Mouse (Mus musculus): ENCODE measurements around the gene Pcdh15. TPM values are rescaled to one million over a fixed set of nuclear protein-coding genes. Genes with fewer than 3 reads are reported as not detected.

Gene Pcdh15
- polyA plus RNA-seq, 1 experiment from 2014 or later: 1.00 TPM

- no peaks in the 10 kb centered on the region for H3K9me3 ChIP-seq (replicated peaks)
- H3K27ac ChIP-seq: no peak overlapping the region
- H3K4me3 ChIP-seq (replicated peaks): no peak overlapping the region
- H3K27me3 ChIP-seq: no peaks in the 10 kb centered on the region
- H3K4me1 ChIP-seq: no peaks in the 10 kb centered on the region
- 78% methylated on average over 1 of the region's 1 CpGs for WGBS
- H3K36me3 ChIP-seq: no peaks in the 10 kb centered on the region
- no peak overlapping the region for H3K9ac ChIP-seq
- ATAC-seq (replicated peaks; ENCODE audit: low FRiP score): no peak
- no peak overlapping the region for H3K4me2 ChIP-seq
These were observed 829.5 kb downstream of the Pcdh15 start for GRCm38 (mm10) chr10:73928672-73929071.

GRCm38 (mm10) chr10:73929718-73930117 lies 830.6 kb downstream of the Pcdh15 start:
- Histone ChIP-seq H3K4me2 (no peak overlapping the region), H3K27me3 (no peaks in the 10 kb centered on the region), H3K9ac (no peak overlapping the region), H3K4me3 (replicated peaks) (no peak overlapping the region), H3K4me1 (no peaks in the 10 kb centered on the region), H3K9me3 (replicated peaks) (no peaks in the 10 kb centered on the region), H3K36me3 (no peaks in the 10 kb centered on the region), H3K27ac (no peak overlapping the region)
- ATAC-seq (replicated peaks; ENCODE audit: low FRiP score): no peak
- 58% methylated on average over 5 of the region's 5 CpGs for WGBS

- H3K27me3 ChIP-seq: no peaks in the 10 kb centered on the region
- H3K4me1 ChIP-seq: no peaks in the 10 kb centered on the region
- no peak overlapping the region for H3K4me3 ChIP-seq (replicated peaks)
- no peaks in the 10 kb centered on the region for H3K36me3 ChIP-seq
- no peaks in the 10 kb centered on the region for H3K9me3 ChIP-seq (replicated peaks)
- H3K9ac ChIP-seq: no peak overlapping the region
- no peak overlapping the region for H3K4me2 ChIP-seq
- H3K27ac ChIP-seq: no peak overlapping the region
- no peak for ATAC-seq (replicated peaks; ENCODE audit: low FRiP score)
These were observed 832.0 kb downstream of the Pcdh15 start for GRCm38 (mm10) chr10:73931185-73931584.

DNA sequence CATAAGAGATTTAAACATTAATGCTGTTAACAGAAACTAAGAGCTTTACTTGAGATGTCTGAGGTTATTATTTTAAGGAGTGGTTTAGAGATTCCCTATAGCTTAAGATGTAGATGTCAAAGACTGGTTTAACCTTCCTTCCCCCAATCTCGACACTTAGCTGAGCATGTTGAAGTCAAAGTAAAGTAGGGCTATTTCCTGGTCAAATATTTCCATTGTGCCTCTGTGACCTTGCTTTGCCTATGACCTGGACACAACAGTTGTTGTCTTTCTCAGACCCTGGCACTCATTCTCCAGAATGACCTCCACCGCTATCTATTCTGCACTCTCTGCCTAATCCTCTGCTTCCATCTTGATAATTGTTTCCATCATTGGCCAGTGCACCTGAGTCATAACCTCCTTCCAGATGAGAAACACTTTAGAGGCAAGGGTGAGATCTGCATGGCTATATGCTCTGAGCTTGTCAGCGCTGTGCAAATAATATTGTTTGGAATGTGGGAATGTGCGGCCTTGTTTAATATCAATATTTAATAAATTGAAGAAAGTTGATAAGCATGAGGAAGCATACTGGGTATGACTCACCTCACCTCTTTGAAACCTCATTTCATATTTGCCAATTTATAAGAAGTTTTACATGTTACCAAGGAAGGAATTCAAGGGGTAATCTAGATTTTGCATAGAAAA lies 833.0 kb downstream of the Pcdh15 start:
- no peaks in the 10 kb centered on the region for H3K4me1 ChIP-seq
- no peak overlapping the region for H3K4me2 ChIP-seq
- no peak overlapping the region for H3K4me3 ChIP-seq (replicated peaks)
- no peak overlapping the region for H3K27ac ChIP-seq
- H3K9me3 ChIP-seq (replicated peaks): no peaks in the 10 kb centered on the region
- H3K27me3 ChIP-seq: no peaks in the 10 kb centered on the region
- no peak overlapping the region for H3K9ac ChIP-seq
- H3K36me3 ChIP-seq: no peaks in the 10 kb centered on the region
- ATAC-seq (replicated peaks; ENCODE audit: low FRiP score): no peak
- 93% methylated on average over 4 of the region's 4 CpGs for WGBS

- no peak overlapping the region for H3K27ac ChIP-seq
- H3K4me1 ChIP-seq: no peaks in the 10 kb centered on the region
- no peak overlapping the region for H3K9ac ChIP-seq
- no peaks in the 10 kb centered on the region for H3K36me3 ChIP-seq
- H3K27me3 ChIP-seq: no peaks in the 10 kb centered on the region
- H3K4me2 ChIP-seq: no peak overlapping the region
- no peaks in the 10 kb centered on the region for H3K9me3 ChIP-seq (replicated peaks)
- no peak for ATAC-seq (replicated peaks; ENCODE audit: low FRiP score)
- 73% methylated on average over 5 of the region's 5 CpGs for WGBS
- no peak overlapping the region for H3K4me3 ChIP-seq (replicated peaks)
These were observed 837.0 kb downstream of the Pcdh15 start for GRCm38 (mm10) chr10:73936121-73936520.

- ATAC-seq (replicated peaks; ENCODE audit: low FRiP score): no peak
- Histone ChIP-seq H3K4me1 (no peaks in the 10 kb centered on the region), H3K4me2 (no peak overlapping the region), H3K9ac (no peak overlapping the region), H3K27me3 (no peaks in the 10 kb centered on the region), H3K9me3 (replicated peaks) (no peaks in the 10 kb centered on the region), H3K4me3 (replicated peaks) (no peak overlapping the region), H3K27ac (no peak overlapping the region), H3K36me3 (no peaks in the 10 kb centered on the region)
- 75% methylated on average over 3 of the region's 3 CpGs for WGBS
These were observed 839.8 kb downstream of the Pcdh15 start for GRCm38 (mm10) chr10:73938989-73939388.

DNA sequence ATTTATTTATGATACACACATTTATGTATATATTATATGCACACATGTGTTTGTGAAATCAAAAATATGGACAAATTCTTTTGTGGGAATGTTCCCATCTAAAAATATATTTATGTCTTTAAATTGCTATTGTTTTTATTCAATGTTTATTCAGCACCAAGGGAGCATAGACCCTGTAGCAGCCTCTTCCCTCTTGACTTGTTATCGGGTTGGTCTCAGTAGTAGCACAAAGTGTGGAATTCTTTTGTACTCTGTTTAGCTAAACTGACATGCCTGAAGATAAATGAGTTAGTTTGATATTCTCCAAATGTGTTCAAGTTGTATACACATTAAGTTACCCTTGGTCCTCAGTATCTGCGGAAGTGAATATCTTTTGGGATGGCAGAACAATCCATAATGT lies 848.7 kb downstream of the Pcdh15 start:
- no peak overlapping the region for H3K4me2 ChIP-seq
- no peak for ATAC-seq (replicated peaks; ENCODE audit: low FRiP score)
- H3K27me3 ChIP-seq: no peaks in the 10 kb centered on the region
- 69% methylated on average over 2 of the region's 2 CpGs for WGBS
- H3K36me3 ChIP-seq: no peaks in the 10 kb centered on the region
- H3K4me1 ChIP-seq: no peaks in the 10 kb centered on the region
- no peak overlapping the region for H3K27ac ChIP-seq
- no peak overlapping the region for H3K4me3 ChIP-seq (replicated peaks)
- H3K9ac ChIP-seq: no peak overlapping the region
- H3K9me3 ChIP-seq (replicated peaks): no peaks in the 10 kb centered on the region

DNA sequence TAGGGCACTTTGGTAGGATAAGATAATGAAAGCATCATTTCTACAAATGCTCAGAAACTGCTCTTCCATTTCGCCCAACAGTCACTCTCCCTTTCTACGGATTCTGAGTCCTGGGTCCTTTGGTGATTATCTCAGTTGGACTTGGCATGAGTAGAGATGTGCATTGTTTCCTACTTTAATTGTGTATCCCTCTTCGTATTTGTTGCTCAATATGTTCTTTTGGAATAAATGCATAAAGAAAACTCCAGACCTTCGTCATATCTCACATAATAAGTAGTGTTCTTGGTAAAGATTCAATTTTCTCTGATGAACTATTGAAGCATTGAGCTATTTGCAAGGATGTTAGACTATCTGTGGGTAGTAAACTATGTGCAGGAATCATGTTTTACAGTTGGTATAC lies 854.2 kb downstream of the Pcdh15 start:
- no peak for ATAC-seq (replicated peaks; ENCODE audit: low FRiP score)
- H3K27ac ChIP-seq: no peak overlapping the region
- no peaks in the 10 kb centered on the region for H3K9me3 ChIP-seq (replicated peaks)
- no peak overlapping the region for H3K4me3 ChIP-seq (replicated peaks)
- 84% methylated on average over 4 of the region's 4 CpGs for whole genome bisulfite sequencing
- no peak overlapping the region for H3K4me2 ChIP-seq
- H3K4me1 ChIP-seq: no peaks in the 10 kb centered on the region
- no peaks in the 10 kb centered on the region for H3K27me3 ChIP-seq
- H3K9ac ChIP-seq: no peak overlapping the region
- H3K36me3 ChIP-seq: no peaks in the 10 kb centered on the region

- Histone ChIP-seq H3K4me3 (replicated peaks) (no peak overlapping the region), H3K4me2 (no peak overlapping the region), H3K4me1 (no peaks in the 10 kb centered on the region), H3K27ac (no peak overlapping the region), H3K27me3 (no peaks in the 10 kb centered on the region), H3K9me3 (replicated peaks) (no peaks in the 10 kb centered on the region), H3K36me3 (no peaks in the 10 kb centered on the region), H3K9ac (no peak overlapping the region)
- WGBS: 61% methylated on average over 5 of the region's 5 CpGs
- ATAC-seq (replicated peaks; ENCODE audit: low FRiP score): no peak
These were observed 884.9 kb downstream of the Pcdh15 start for GRCm38 (mm10) chr10:73984057-73984456.

DNA sequence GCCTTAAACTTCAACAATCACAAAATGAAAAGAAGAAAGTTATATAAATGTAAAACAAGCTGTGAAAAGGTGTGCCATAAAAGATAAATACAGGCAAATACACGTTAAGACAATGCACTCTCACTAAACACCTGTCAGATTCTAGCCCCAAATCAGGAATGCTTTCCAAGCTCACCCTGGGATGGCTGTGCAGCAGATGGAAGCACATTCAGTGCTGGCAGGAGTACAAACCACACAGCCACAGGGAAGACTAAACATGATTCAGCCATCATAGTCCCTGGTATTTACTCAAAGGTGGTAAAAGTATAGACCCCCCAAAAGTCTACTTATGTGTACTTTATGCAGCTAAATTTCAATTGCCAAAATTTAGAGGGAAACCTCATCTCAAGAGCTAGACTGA lies 909.7 kb downstream of the Pcdh15 start:
- WGBS: 49% methylated on average over 1 of the region's 1 CpGs
- ATAC-seq (replicated peaks; ENCODE audit: low FRiP score): no peak
- no peak overlapping the region for H3K4me2 ChIP-seq

GRCm38 (mm10) chr10:74023091-74023490 lies 923.9 kb downstream of the Pcdh15 start:
- H3K4me2 ChIP-seq: no peak overlapping the region
- no peaks in the 10 kb centered on the region for H3K36me3 ChIP-seq
- H3K9ac ChIP-seq: no peak overlapping the region
- H3K27me3 ChIP-seq: no peaks in the 10 kb centered on the region
- no peak overlapping the region for H3K27ac ChIP-seq
- no peak for ATAC-seq (replicated peaks; ENCODE audit: low FRiP score)
- H3K4me1 ChIP-seq: no peaks in the 10 kb centered on the region
- H3K4me3 ChIP-seq (replicated peaks): no peak overlapping the region
- H3K9me3 ChIP-seq (replicated peaks): no peaks in the 10 kb centered on the region
- WGBS: 95% methylated on average over 1 of the region's 1 CpGs

More for the DNA sequence above, 909.7 kb downstream of the Pcdh15 start:
- Histone ChIP-seq H3K27me3 (no peaks in the 10 kb centered on the region), H3K27ac (no peak overlapping the region), H3K9me3 (replicated peaks) (no peaks in the 10 kb centered on the region), H3K9ac (no peak overlapping the region), H3K4me1 (no peaks in the 10 kb centered on the region), H3K36me3 (no peaks in the 10 kb centered on the region), H3K4me3 (replicated peaks) (no peak overlapping the region)

DNA sequence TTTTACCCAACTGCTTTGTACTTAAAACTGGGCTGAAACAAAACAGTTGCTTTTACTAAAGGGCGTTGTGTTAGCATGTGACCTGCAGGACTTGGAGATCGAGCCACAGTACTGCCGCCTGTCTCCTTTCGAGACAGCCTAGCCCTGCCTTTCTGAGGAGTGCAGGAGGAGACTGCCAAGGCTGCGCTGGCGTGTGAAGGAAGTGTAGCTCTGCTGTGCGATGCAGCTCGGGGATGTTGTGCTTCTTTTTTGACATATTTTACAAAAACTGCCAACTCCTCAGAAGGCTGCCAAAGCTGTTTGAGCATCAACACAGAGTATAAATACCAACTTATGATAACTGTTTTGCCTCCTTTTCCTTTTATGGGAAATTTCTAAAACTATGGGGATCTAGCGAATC lies 953.9 kb downstream of the Pcdh15 start:
- Histone ChIP-seq H3K36me3 (no peaks in the 10 kb centered on the region), H3K4me3 (replicated peaks) (no peak overlapping the region), H3K27me3 (no peaks in the 10 kb centered on the region), H3K4me1 (no peaks in the 10 kb centered on the region), H3K27ac (no peak overlapping the region), H3K9me3 (replicated peaks) (no peaks in the 10 kb centered on the region), H3K9ac (no peak overlapping the region), H3K4me2 (no peak overlapping the region)
- 46% methylated on average over 9 of the region's 9 CpGs for WGBS
- no peak for ATAC-seq (replicated peaks; ENCODE audit: low FRiP score)

- Histone ChIP-seq H3K9me3 (replicated peaks) (no peaks in the 10 kb centered on the region), H3K9ac (no peak overlapping the region), H3K4me3 (replicated peaks) (no peak overlapping the region), H3K36me3 (no peaks in the 10 kb centered on the region), H3K27ac (no peak overlapping the region), H3K4me1 (no peaks in the 10 kb centered on the region), H3K27me3 (no peaks in the 10 kb centered on the region), H3K4me2 (no peak overlapping the region)
- WGBS: 88% methylated on average over 4 of the region's 4 CpGs
- ATAC-seq (replicated peaks; ENCODE audit: low FRiP score): no peak
These were observed 987.5 kb downstream of the Pcdh15 start for GRCm38 (mm10) chr10:74086653-74087052.
